Mouse (Mus musculus) liver, embryonic 14.5 days (tissue): Measurements from ENCODE around the gene Luzp1.

Source experiments
- CTCF ChIP-seq: IDR thresholded peaks from 2 replicates; pipeline ENCODE4 v1.5.1; 2016; ENCODE audit warnings: antibody characterized with exemption, low read depth, control low read depth
- EP300 ChIP-seq: IDR thresholded peaks from 2 replicates; pipeline ENCODE4 v1.6.1; 2016; ENCODE audit warnings: antibody characterized with exemption, low read depth

GRCm38 (mm10) chr4:136592111-136592510 lies 122.5 kb downstream of the Luzp1 start:
- TF ChIP-seq EP300 (no peak), CTCF (no peak)
